Mouse (Mus musculus) thymus, adult 2 months (tissue): ENCODE results near the gene Wdr35. TPM values are rescaled to one million over a fixed set of nuclear protein-coding genes. Genes with fewer than 3 reads are reported as not detected.

Experiments
- DNase-seq: peaks from one replicate; pipeline ENCODE4 v3.0.0; 2021
- H3K27ac ChIP-seq: fragments of 200-500 bp; 2 replicates; pipeline ENCODE4 v1.5.1; 2012; ENCODE audit warnings: low read length, control low read depth; ENCODE audit not compliant: control insufficient read depth, insufficient read depth
- H3K27me3 ChIP-seq: fragments of 200-500 bp; 2 replicates; pipeline ENCODE4 v1.6.1; 2012; ENCODE audit warnings: mild to moderate bottlenecking, low read length, moderate library complexity, mixed read lengths; ENCODE audit not compliant: control insufficient read depth, insufficient read depth
- H3K36me3 ChIP-seq: fragments of 200-500 bp; 2 replicates; pipeline ENCODE4 v1.6.1; 2012; ENCODE audit warnings: mild to moderate bottlenecking, low read length, moderate library complexity; ENCODE audit not compliant: control insufficient read depth, insufficient read depth
- H3K4me1 ChIP-seq: fragments of 200-500 bp; replicated peaks from 2 replicates; pipeline ENCODE4 v1.6.1; 2012; ENCODE audit warnings: low read length; ENCODE audit not compliant: control insufficient read depth, insufficient read depth
- H3K4me3 ChIP-seq: fragments of 200-500 bp; 2 replicates; pipeline ENCODE4 v1.5.1; 2012; ENCODE audit warnings: mild to moderate bottlenecking, low read length, control low read depth, moderate library complexity; ENCODE audit not compliant: control insufficient read depth, insufficient read depth
- CTCF ChIP-seq: fragments of 200-500 bp; IDR thresholded peaks from 2 replicates; pipeline ENCODE4 v1.5.1; 2012; ENCODE audit warnings: mild to moderate bottlenecking, control low read depth, low read length, moderate library complexity, borderline replicate concordance; ENCODE audit not compliant: control insufficient read depth, poor library complexity, insufficient read depth; ENCODE audit errors: extremely low read depth
- POLR2A ChIP-seq: fragments of 200-500 bp; IDR thresholded peaks from 2 replicates; pipeline ENCODE4 v1.6.1; 2012; ENCODE audit warnings: mild to moderate bottlenecking, low read length, control low read depth, moderate library complexity; ENCODE audit not compliant: control insufficient read depth, poor library complexity, insufficient read depth; ENCODE audit errors: extremely low read depth
- WGBS: fragments of 180-500 bp; shearing (Covaris S2); methylation state at CpG from one replicate; pipeline ENCODE4 v1.1.7; 2018; 5-methylcytosine and 5-hydroxymethylcytosine counted together
- polyA plus RNA-seq: library from polyadenylated mRNA; depleted of rRNA; stranded (reverse); fragments of >200 nt; gene quantifications from 2 replicates; pipeline ENCODE4 v1.2.3, GENCODE M21; 2012

Gene Wdr35
- polyA plus RNA-seq, 1 experiment = 1.6 TPM

DNA sequence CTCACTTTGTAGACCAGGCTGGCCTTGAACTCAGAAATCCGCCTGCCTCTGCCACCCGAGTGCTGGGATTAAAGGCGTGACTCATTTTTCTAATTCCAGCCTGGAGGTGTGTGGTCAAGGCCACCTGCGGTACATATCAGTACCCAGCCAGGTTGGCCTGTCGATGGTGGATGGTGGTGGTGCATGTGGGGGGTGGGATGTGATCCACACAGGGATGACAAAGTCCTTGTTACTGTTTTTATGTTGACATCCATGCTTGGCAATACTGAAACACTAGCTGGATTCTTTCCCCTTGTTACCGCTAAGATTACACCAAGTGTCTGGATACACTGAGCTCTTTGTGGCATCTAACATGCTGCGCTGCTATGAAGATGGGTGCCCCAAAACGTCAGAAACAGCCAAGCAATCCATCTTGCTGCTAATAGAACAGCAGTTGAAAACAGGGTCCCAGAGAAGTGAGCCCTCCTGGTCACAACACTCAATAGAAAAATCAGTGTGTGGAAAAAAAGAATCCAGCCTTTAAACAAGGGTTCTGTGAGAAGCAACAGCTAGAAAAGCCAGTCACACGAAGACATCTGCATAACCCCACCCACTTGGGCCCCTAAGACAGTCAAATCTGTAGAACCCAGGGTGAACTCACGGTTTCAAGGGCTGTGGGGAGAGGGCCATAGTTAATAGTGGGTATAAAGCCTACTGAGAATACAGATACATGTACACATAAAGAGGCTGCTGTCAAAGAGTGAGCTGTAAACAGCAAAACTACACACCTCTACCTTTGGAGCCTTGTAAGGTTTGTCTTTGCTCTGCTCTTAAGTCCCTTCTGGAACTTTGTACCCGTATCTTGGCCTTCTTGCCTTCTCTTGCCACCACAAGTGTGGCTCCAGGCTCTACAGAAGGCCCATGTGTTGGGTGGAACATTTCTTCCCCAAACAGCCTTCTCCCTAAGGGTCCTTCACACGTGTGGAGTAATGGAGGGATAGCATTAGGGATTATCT lies 33.4 kb upstream of the Wdr35 start:
- no peaks in the 10 kb centered on the region for H3K27me3 ChIP-seq
- H3K36me3 ChIP-seq = peaks cover 39% of the 10 kb centered on the region
- no peak for TF ChIP-seq POLR2A
- TF ChIP-seq CTCF = no peak
- 89% methylated on average over 12 of the region's 12 CpGs for WGBS
- no peak for DNase-seq
- no peak overlapping the region for H3K27ac ChIP-seq
- no peak overlapping the region for H3K4me3 ChIP-seq
- no peaks in the 10 kb centered on the region for H3K4me1 ChIP-seq

DNA sequence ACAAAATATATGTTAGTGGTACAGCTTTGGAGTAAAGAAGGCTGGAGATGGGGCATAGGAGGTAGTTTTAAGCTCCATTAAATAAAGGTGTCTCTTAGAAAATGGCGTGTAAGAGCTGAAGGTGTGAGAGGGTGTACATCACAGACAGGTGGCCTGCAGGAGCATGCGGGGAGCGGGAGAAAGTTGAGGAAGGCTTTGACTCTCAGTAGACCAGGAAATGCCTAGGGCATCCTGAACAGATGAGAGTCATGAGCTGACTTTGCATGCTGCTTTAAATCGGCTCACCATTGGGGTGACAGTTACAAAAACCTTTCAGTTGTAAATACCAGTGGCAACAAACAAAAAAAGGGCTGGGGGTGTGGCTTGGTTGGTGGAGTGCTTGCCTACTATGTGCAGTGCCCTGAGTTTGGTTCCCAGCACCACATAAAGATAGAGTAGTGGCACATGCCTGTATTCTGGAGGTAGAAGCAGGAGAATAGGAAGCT lies 32.5 kb upstream of the Wdr35 start:
- TF ChIP-seq CTCF (no peak), POLR2A (no peak)
- H3K27me3 ChIP-seq = no peaks in the 10 kb centered on the region
- no peak overlapping the region for H3K27ac ChIP-seq
- no peaks in the 10 kb centered on the region for H3K4me1 ChIP-seq
- H3K4me3 ChIP-seq = no peak overlapping the region
- no peak for DNase-seq
- WGBS = 90% methylated on average over 4 of the region's 4 CpGs
- H3K36me3 ChIP-seq = peaks cover 31% of the 10 kb centered on the region

DNA sequence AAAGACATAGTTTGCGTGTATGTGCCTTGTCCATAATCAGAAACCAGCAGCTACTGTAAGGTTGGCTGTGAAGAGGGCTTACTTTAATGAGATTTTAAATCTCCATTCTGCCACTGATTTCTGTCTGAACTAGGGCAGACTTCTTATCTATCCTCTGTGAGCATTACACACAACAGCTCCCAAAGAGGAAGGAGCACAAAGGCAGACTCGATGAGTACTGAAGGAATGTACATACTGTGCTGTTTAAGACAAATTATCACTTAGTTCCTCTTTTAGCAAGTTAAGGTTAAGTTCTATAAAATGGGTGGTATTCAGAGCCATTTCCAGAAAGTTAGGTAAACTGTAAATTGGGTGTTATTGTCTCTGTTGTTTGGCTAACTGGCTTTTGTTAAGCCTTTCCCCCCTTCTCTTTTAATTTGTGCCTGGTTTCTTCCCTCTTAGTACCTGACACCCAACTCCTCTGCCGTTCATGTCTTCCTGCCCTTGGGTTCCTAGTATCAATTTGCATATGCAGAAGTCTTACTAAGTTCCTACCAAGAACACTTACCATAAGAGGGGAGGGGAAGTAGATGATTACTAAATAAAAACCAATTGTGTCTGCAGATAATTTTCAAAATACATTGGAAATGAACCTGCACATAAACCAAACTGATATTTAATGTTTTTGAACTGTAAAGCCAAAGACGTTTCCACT lies 31.8 kb upstream of the Wdr35 start:
- Histone ChIP-seq H3K36me3 (peaks cover 24% of the 10 kb centered on the region), H3K27ac (no peak overlapping the region), H3K27me3 (no peaks in the 10 kb centered on the region), H3K4me3 (no peak overlapping the region), H3K4me1 (no peaks in the 10 kb centered on the region)
- no peak for TF ChIP-seq POLR2A
- TF ChIP-seq CTCF = no peak
- WGBS = 31% methylated on average over 4 of the region's 4 CpGs
- DNase-seq = no peak

DNA sequence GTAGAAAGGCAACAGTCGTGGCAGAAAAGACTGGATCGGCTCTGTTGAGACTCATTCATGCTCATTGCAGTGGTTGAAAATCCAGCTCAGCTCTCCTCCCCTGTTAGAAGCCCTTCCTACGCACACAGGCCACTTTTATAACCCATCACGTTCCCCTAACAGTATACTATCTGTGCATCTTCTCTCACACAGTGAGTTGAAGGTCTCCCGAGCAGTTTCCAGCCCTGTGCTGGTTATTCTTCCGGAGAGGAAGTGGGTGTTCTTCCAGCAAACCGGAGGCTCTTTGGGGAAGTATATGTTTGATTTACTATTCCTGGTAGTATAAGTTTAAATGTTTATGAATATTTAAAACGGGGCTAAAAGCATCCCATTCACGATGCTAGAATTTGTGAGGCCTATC lies 26.5 kb upstream of the Wdr35 start:
- TF ChIP-seq POLR2A = no peak
- no peak for TF ChIP-seq CTCF
- no peak for DNase-seq
- Histone ChIP-seq H3K36me3 (no peaks in the 10 kb centered on the region), H3K4me1 (peaks cover 5% of the 10 kb centered on the region; the same call in 1 of the 2 replicates), H3K4me3 (no peak overlapping the region), H3K27me3 (no peaks in the 10 kb centered on the region; the same call in 1 of the 2 replicates), H3K27ac (no peak overlapping the region)
- WGBS = 29% methylated on average over 9 of the region's 9 CpGs

DNA sequence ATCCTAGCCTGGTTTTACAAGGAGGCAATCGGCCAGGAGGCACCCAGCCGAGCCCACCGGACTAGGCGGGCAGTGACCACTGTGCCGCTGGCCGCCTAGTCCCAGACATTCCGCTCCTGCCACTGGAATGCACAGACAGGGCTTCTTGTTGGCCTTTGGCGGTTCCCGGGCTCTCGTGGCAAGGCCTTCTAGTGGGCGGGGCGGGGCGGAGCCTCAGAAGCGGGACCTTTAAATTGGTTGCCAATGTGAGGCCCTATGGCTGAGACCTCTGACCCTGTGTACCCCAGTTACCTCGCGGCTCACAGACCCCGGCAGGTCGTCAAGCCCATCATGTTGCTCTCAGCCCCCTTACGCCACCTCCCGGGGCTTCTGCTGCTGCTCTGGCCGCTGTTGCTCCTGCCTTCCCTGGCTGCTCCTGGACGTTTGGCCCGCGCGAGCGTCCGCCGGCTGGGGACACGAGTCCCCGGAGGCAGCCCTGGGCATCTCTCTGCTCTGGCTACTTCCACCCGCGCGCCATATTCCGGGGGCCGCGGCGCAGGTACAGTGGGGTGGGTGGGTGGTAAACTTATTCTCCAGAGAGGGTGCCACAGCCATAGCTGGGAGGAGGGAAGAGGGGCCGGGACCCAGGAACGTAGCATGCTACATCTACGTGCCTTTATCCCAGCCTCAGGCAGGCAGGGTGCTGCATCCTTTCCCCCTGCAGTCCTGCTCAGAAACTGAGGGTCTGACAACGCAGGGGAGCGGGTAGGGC lies 25.8 kb upstream of the Wdr35 start, which contains the start of gene Matn3:
Gene Matn3, plus strand, starts transcription at position 216 of the 751 bp plus-strand sequence.
- peak; percentile 26 for DNase-seq
- H3K4me3 ChIP-seq = no peak within 1 kb of the TSS

More for the DNA sequence above, 25.8 kb upstream of the Wdr35 start, which contains the start of gene Matn3:
- peaks cover 5% of the 10 kb centered on the region; the same call in 1 of the 2 replicates for H3K4me1 ChIP-seq
- no peaks in the 10 kb centered on the region; the same call in 1 of the 2 replicates for H3K27me3 ChIP-seq
- no peak for TF ChIP-seq POLR2A
- no peak for TF ChIP-seq CTCF
- no peak within 1 kb of the TSS for H3K27ac ChIP-seq
- H3K36me3 ChIP-seq = no peaks in the 10 kb centered on the region
- WGBS = 10% methylated on average over 42 of the region's 42 CpGs
